Mouse (Mus musculus): ENCODE measurements around the gene Ifna4.
"Not testable (repeated sequence)": the region's sequence is repeated elsewhere in the genome, so short reads cannot be mapped to it uniquely, and the experiment has no call there.

Ifna4 gene

DNA sequence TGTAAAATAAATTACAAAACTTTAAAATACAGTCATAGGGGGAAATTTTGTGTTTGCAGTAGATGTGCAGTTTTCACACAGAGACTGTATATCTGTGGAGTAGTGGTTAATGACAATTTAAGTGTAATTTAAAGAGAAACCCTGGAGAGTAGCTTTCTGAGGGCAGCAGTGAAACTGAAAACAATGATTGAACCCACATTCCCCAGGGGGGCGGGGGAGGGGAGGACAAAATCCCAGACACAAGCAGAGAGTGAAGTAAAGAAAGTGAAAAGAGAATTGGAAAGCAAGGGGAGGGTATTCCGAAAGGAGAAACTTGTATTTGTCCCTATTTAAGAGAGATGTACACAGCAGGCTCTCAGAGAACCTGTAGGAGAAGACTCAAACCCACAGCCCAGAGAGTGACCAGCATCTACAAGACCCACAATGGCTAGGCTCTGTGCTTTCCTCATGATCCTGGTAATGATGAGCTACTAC is at the start of gene Ifna4:
Gene Ifna4, plus strand, starts transcription at position 424 of the 474 bp plus-strand sequence.
- no peak for DNase-seq (ENCODE audit: low read depth in 1 of 2, low spot score in 2 of 2)

DNA sequence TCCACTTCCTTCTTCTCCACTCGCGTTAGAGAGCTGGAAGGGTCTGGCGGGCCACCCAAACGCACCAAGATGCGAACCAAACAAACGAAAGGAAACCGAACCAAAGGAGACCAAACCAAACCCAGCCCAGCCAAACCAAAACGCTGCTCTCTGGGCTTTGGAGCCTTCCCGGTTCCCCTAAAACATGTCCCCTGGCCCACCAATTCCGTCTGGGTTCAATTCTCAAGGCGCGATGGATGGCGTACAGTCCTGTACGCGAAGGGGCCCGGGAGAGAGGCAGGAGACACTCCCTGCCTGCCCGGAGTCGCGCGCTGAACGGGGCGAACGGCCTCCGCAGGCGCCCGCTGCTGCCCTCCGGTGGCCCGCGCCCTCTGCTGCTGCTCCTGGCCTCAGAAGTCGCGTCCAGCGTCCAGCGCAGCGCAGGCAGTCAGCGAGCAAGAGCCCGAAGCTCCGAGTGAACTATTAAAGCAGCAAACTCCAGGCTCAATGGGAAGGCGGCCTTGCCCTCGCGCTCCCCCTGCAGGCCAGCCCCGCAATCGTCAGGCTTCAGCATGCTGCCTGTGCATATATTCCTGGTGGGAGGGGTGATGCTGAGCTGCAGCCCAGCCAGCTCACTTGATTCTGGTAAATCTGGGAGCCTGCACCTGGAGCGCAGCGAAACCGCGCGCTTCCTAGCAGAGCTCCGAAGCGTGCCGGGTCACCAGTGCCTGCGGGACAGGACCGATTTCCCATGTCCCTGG is 47.6 kb upstream of the Ifna4 start, which contains the start of gene Gm13275:
Gene Gm13275, plus strand, starts transcription at position 552 of the 740 bp plus-strand sequence.
- DNase-seq (ENCODE audit: low read depth in 1 of 2, low spot score in 2 of 2), result peak; percentile 61 to 85

DNA sequence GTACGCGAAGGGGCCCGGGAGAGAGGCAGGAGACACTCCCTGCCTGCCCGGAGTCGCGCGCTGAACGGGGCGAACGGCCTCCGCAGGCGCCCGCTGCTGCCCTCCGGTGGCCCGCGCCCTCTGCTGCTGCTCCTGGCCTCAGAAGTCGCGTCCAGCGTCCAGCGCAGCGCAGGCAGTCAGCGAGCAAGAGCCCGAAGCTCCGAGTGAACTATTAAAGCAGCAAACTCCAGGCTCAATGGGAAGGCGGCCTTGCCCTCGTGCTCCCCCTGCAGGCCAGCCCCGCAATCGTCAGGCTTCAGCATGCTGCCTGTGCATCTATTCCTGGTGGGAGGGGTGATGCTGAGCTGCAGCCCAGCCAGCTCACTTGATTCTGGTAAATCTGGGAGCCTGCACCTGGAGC is 44.6 kb upstream of the Ifna4 start, which contains the start of gene Gm13279:
Gene Gm13279, plus strand, starts transcription at position 301 of the 400 bp plus-strand sequence.
- DNase-seq (ENCODE audit: low read depth in 1 of 2, low spot score in 2 of 2), result not testable (repeated sequence)

- DNase-seq (ENCODE audit: low read depth in 1 of 2, low spot score in 2 of 2), result not testable (repeated sequence)
Observed at GRCm38 (mm10) chr4:88799365-88799764, 42.3 kb upstream of the Ifna4 start, which contains the start of gene Gm13285. Gm13285 (plus strand) TSS chr4:88799665.

GRCm38 (mm10) chr4:88802954-88803353 is 38.7 kb upstream of the Ifna4 start, which contains the start of gene Gm13287:
Gm13287 (plus strand) TSS chr4:88803254.
- DNase-seq (ENCODE audit: low read depth in 1 of 2, low spot score in 2 of 2), result not testable (repeated sequence)

DNA sequence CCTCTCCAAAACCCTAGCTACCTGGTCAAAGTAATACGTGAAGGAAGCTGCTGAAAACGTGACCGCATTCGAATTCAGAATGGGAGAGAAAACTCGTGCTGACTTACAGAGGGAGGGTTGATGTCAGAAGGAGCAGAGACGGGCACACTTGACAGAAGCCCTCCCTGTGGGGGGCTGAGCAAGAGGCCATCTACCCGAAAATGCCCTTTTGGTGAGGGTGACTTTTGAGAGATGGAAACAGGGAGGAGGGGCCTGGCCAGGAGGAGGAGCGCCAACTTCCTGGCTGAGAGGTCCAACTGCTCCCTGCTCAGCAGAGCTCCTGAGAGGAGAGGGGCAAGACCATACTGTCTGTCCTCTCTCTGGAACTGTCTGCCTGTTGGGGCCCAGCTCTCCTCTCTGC is 36.4 kb upstream of the Ifna4 start, which contains the start of gene Gm13288:
Gene Gm13288, plus strand, starts transcription at position 301 of the 400 bp plus-strand sequence.
- not testable (repeated sequence) for DNase-seq (ENCODE audit: low read depth in 1 of 2, low spot score in 2 of 2)

- peak in 1 of 2 experiments; percentile 2 for DNase-seq (ENCODE audit: low read depth in 1 of 2, low spot score in 2 of 2)
Observed at GRCm38 (mm10) chr4:88805761-88806160, 35.9 kb upstream of the Ifna4 start.

DNA sequence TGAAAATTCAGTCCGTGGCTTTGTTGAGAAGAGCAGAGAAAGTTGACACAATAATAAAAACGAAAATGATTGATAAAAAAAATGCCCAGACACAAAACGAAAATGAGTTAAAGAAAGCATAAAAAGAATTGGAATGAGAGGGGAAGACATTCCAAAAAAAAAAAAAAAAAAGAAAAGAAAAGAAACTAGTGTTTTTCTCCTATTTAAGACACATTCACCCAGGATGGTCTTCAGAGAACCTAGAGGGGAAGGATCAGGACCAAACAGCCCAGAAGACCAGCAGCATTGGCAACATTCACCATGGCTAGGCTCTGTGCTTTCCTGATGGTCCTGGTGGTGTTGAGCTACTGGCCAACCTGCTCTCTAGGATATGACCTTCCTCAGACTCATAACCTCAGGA is 25.7 kb upstream of the Ifna4 start, which contains the start of gene Ifna7:
Gene Ifna7, plus strand, starts transcription at position 301 of the 400 bp plus-strand sequence.
- no peak for DNase-seq (ENCODE audit: low read depth in 1 of 2, low spot score in 2 of 2)

GRCm38 (mm10) chr4:88819659-88820058 is 22.0 kb upstream of the Ifna4 start, which contains the start of gene Ifna11:
Ifna11 (plus strand) TSS chr4:88819959.
- DNase-seq (ENCODE audit: low read depth in 1 of 2, low spot score in 2 of 2), result no peak

- no peak for DNase-seq (ENCODE audit: low read depth in 1 of 2, low spot score in 2 of 2)
Observed at GRCm38 (mm10) chr4:88822995-88823394, 18.7 kb upstream of the Ifna4 start.

DNA sequence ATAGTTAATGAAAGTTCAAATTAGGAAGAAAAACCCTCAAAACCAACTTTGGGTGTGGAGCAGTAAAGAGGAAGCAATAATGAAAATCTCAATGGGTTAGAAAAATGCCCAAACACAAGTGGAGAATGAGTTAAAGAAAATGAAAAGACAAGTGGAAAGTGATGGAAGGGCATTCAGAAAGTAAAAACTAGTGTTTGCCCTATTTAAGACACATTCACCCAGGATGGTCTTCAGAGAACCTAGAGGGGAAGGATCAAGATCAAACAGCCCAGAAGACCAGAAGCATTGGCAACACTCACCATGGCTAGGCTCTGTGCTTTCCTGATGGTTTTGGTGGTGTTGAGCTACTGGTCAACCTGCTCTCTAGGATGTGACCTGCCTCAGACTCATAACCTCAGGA is 14.5 kb upstream of the Ifna4 start, which contains the start of gene Ifna6:
Gene Ifna6, plus strand, starts transcription at position 301 of the 400 bp plus-strand sequence.
- DNase-seq (ENCODE audit: low read depth in 1 of 2, low spot score in 2 of 2), result not testable (repeated sequence)

- DNase-seq (ENCODE audit: low read depth in 1 of 2, low spot score in 2 of 2), result no peak
Observed at GRCm38 (mm10) chr4:88830523-88830922, 11.1 kb upstream of the Ifna4 start.

GRCm38 (mm10) chr4:88835225-88835624 is 6.4 kb upstream of the Ifna4 start, which contains the start of gene Ifna5:
Ifna5 (plus strand) TSS chr4:88835525.
- DNase-seq (ENCODE audit: low read depth in 1 of 2, low spot score in 2 of 2), result not testable (repeated sequence)

DNA sequence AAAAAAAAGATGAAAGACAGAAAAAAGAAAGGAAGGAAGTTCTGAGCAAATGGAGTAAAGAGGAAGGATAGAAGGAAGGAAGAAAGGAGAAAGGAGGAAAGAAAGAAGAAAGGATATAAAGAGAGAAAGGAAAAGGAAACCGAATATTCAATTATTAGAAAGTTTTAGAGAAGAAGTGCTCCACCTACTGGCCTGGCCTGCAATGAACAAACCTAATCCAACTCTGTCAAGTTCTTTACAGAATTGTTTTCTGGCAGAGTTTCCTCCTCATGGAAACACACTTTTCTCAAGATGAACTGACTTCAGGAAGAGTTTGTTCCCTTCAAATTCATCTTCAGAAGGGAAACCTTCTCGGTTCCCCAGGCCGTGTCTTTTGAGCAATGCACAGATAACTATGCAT is 2.8 kb upstream of the Ifna4 start:
- no peak for DNase-seq (ENCODE audit: low read depth in 1 of 2, low spot score in 2 of 2)

- DNase-seq (ENCODE audit: low read depth in 1 of 2, low spot score in 2 of 2), result no peak
Observed at GRCm38 (mm10) chr4:88840058-88840457, 1.6 kb upstream of the Ifna4 start.

GRCm38 (mm10) chr4:88845334-88845733 is 3.7 kb downstream of the Ifna4 start:
- no peak for DNase-seq (ENCODE audit: low read depth in 1 of 2, low spot score in 2 of 2)

- DNase-seq (ENCODE audit: low read depth in 1 of 2, low spot score in 2 of 2), result no peak
Observed at GRCm38 (mm10) chr4:88849698-88850097, 8.0 kb downstream of the Ifna4 start, which contains the start of gene Ifna1. Ifna1 (plus strand) TSS chr4:88850087.

GRCm38 (mm10) chr4:88851026-88851763 is 9.5 kb downstream of the Ifna4 start:
- DNase-seq (ENCODE audit: low read depth in 1 of 2, low spot score in 2 of 2), result no peak

- no peak for DNase-seq (ENCODE audit: low read depth in 1 of 2, low spot score in 2 of 2)
Observed at GRCm38 (mm10) chr4:88859214-88859613, 17.6 kb downstream of the Ifna4 start.

DNA sequence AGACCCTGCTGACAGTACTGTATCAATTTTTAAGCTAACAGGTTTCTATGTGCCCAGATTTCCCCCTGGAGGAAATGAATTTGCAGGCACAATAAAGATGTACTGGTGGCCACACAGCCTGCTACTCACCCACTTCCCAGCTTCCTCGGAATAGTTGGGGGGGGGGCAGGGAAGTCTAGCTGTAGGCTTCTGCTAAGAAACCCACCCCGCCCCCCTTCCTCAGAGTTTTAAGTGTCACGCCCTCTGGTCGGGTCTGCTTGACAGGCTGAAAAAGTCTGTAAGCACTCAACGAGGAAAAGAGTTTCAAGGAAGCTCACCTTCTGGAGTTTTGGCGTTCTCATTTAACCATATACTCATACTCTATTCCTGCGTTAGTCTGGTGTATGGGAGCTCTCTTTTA is 21.6 kb downstream of the Ifna4 start:
- DNase-seq (ENCODE audit: low read depth in 1 of 2, low spot score in 2 of 2), result no peak

- peak; percentile 42 to 49 for DNase-seq (ENCODE audit: low read depth in 1 of 2, low spot score in 2 of 2)
Observed at GRCm38 (mm10) chr4:88864599-88864998, 22.9 kb downstream of the Ifna4 start.

All from monocyte, adult 2 months (primary cell).